Mouse (Mus musculus) thymus, adult 2 months (tissue): ENCODE results near the gene Ggact.

Experiments
- CTCF ChIP-seq: fragments of 200-500 bp; IDR thresholded peaks from 2 replicates; pipeline ENCODE4 v1.5.1; 2012; ENCODE audit warnings: mild to moderate bottlenecking, control low read depth, low read length, moderate library complexity, borderline replicate concordance; ENCODE audit not compliant: control insufficient read depth, poor library complexity, insufficient read depth; ENCODE audit errors: extremely low read depth
- POLR2A ChIP-seq: fragments of 200-500 bp; IDR thresholded peaks from 2 replicates; pipeline ENCODE4 v1.6.1; 2012; ENCODE audit warnings: mild to moderate bottlenecking, low read length, control low read depth, moderate library complexity; ENCODE audit not compliant: control insufficient read depth, poor library complexity, insufficient read depth; ENCODE audit errors: extremely low read depth

GRCm38 (mm10) chr14:122912812-122913498, 602 bp downstream of the Ggact start:
- TF ChIP-seq CTCF (no peak; the same call in 1 of the 2 replicates), POLR2A (no peak)
